Mouse (Mus musculus) heart, postnatal 0 days (tissue): ENCODE measurements at regions not wholly inside any gene's neighbourhood (a gene's known extent, or its start where the extent isn't known, plus 50 kb on each side); places are given as distances from the start of the nearest gene placed in this dataset.

ENCODE experiments used
- CTCF ChIP-seq: IDR thresholded peaks from 2 replicates; pipeline ENCODE4 v1.5.1; 2016; ENCODE audit warnings: antibody characterized with exemption, control low read depth, low read depth
- EP300 ChIP-seq: IDR thresholded peaks from 2 replicates; pipeline ENCODE4 v1.6.1; 2016; ENCODE audit warnings: antibody characterized with exemption, low read depth

- TF ChIP-seq EP300 (no peak), CTCF (no peak)
Observed at GRCm38 (mm10) chr12:69446468-69447321, 74.4 kb upstream of the Gm9887 start.
